Mouse (Mus musculus) MEL (cell line): ENCODE results near the gene Dis3l. TPM values are rescaled to one million over a fixed set of nuclear protein-coding genes. Genes with fewer than 3 reads are reported as not detected.
A peak's percentile ranks its signal among the peaks of the same experiment; 100 is the strongest.

Experiments used
- DNase-seq: peaks from one replicate; pipeline ENCODE4 v3.0.0; 2011; ENCODE audit warnings: low read depth, low spot score
- H3K27ac ChIP-seq: 2 replicates; pipeline ENCODE4 v1.5.1; 2012; ENCODE audit warnings: low read depth, mild to moderate bottlenecking, control low read depth, low read length, moderate library complexity; ENCODE audit not compliant: control insufficient read depth
- H3K27me3 ChIP-seq, 2 experiments: fragments of 150-350 bp in 1 of 2; sonication (generic) in 1 of 2; 2 replicates each; pipeline ENCODE4 v1.6.1; 2012; ENCODE audit warnings: low read length in 2 of 2, mild to moderate bottlenecking in 2 of 2, improper control_type of control experiment in 1 of 2, moderate library complexity in 1 of 2; ENCODE audit not compliant: insufficient read depth in 2 of 2, control insufficient read depth in 1 of 2
- H3K36me3 ChIP-seq, 2 experiments: 2 replicates each; pipeline ENCODE4 v1.6.1; 2012 to 2014; ENCODE audit warnings: low read length in 2 of 2, improper control_type of control experiment in 1 of 2, inconsistent platforms in 1 of 2, mild to moderate bottlenecking in 1 of 2; ENCODE audit not compliant: insufficient read depth in 2 of 2, control insufficient read depth in 1 of 2
- H3K4me1 ChIP-seq, 2 experiments: fragments of 150-350 bp in 1 of 2; sonication (generic) in 1 of 2; 2 replicates each; pipeline ENCODE4 v1.6.1; 2012; ENCODE audit warnings: low read length in 2 of 2, improper control_type of control experiment in 1 of 2, mild to moderate bottlenecking in 1 of 2; ENCODE audit not compliant: insufficient read depth in 2 of 2, control insufficient read depth in 1 of 2
- H3K4me3 ChIP-seq, 2 experiments: fragments of 150-350 bp in 1 of 2; sonication (generic) in 1 of 2; 2 replicates each; pipeline ENCODE4 v1.5.1; 2012; ENCODE audit warnings: low read depth in 2 of 2, low read length in 2 of 2, mild to moderate bottlenecking in 2 of 2, moderate library complexity in 2 of 2, control low read depth in 1 of 2, improper control_type of control experiment in 1 of 2; ENCODE audit not compliant: control insufficient read depth in 1 of 2, insufficient read depth in 1 of 2
- H3K79me2 ChIP-seq: 2 replicates; pipeline ENCODE4 v1.6.1; 2012; ENCODE audit warnings: mild to moderate bottlenecking, low read length, moderate library complexity; ENCODE audit not compliant: control insufficient read depth, poor library complexity, insufficient read depth
- H3K9ac ChIP-seq: 2 replicates; pipeline ENCODE4 v1.6.1; 2012; ENCODE audit warnings: low read depth, mild to moderate bottlenecking, control low read depth, low read length, moderate library complexity; ENCODE audit not compliant: control insufficient read depth, poor library complexity, severe bottlenecking
- H3K9me3 ChIP-seq: fragments of 150-350 bp; sonication (generic); replicated peaks from 2 replicates; pipeline ENCODE4 v1.6.1; 2012; ENCODE audit warnings: mild to moderate bottlenecking, low read length, improper control_type of control experiment, moderate library complexity; ENCODE audit not compliant: insufficient read depth
- BHLHE40 ChIP-seq: IDR thresholded peaks from 2 replicates; pipeline ENCODE4 v1.6.1; 2012; ENCODE audit warnings: low read depth, mild to moderate bottlenecking, inconsistent platforms, low read length, improper control_type of control experiment, borderline replicate concordance
- CTCF ChIP-seq, 3 experiments: IDR thresholded peaks in 2 of 3; conservative IDR thresholded peaks in 1 of 3; 2 replicates each; pipeline ENCODE4 v1.5.1; 2011 to 2012; ENCODE audit warnings: low read length in 3 of 3, low read depth in 2 of 3, mild to moderate bottlenecking in 2 of 3, improper control_type of control experiment in 1 of 3, inconsistent platforms in 1 of 3, mixed read lengths in 1 of 3, moderate library complexity in 1 of 3; ENCODE audit not compliant: control insufficient read depth in 1 of 3, insufficient read depth in 1 of 3, poor library complexity in 1 of 3, severe bottlenecking in 1 of 3
- EP300 ChIP-seq, 2 experiments: IDR thresholded peaks; 2 replicates each; pipeline ENCODE4 v1.6.1; 2011; ENCODE audit warnings: improper control_type of control experiment in 2 of 2, low read length in 2 of 2, low read depth in 1 of 2, mild to moderate bottlenecking in 1 of 2
- GATA1 ChIP-seq: IDR thresholded peaks from 2 replicates; pipeline ENCODE4 v1.6.1; 2011; ENCODE audit warnings: low read depth, low read length, improper control_type of control experiment
- JUND ChIP-seq: IDR thresholded peaks from 2 replicates; pipeline ENCODE4 v1.6.1; 2011; ENCODE audit warnings: low read depth, mild to moderate bottlenecking, improper control_type of control experiment, low read length
- MEF2A ChIP-seq: IDR thresholded peaks from 2 replicates; pipeline ENCODE4 v1.6.1; 2014; ENCODE audit warnings: low read depth, mild to moderate bottlenecking, inconsistent platforms, low read length, improper control_type of control experiment; ENCODE audit not compliant: poor library complexity, insufficient replicate concordance, severe bottlenecking; ENCODE audit errors: extremely low read depth
- MXI1 ChIP-seq: IDR thresholded peaks from 2 replicates; pipeline ENCODE4 v1.6.1; 2011; ENCODE audit warnings: mild to moderate bottlenecking, low read depth, low read length, improper control_type of control experiment
- MYB ChIP-seq: IDR thresholded peaks from 2 replicates; pipeline ENCODE4 v1.6.1; 2011; ENCODE audit warnings: mild to moderate bottlenecking, low read depth, low read length, improper control_type of control experiment
- NRF1 ChIP-seq: IDR thresholded peaks from 2 replicates; pipeline ENCODE4 v1.6.1; 2014; ENCODE audit warnings: low read depth, mild to moderate bottlenecking, inconsistent platforms, low read length, improper control_type of control experiment, moderate library complexity; ENCODE audit not compliant: poor library complexity, insufficient read depth, severe bottlenecking
- POLR2AphosphoS5 ChIP-seq: IDR thresholded peaks from 2 replicates; pipeline ENCODE4 v1.6.1; 2012; ENCODE audit warnings: low read depth, borderline replicate concordance, mild to moderate bottlenecking, inconsistent platforms, low read length, moderate library complexity, mixed read lengths
- RAD21 ChIP-seq: IDR thresholded peaks from 2 replicates; pipeline ENCODE4 v1.6.1; 2011; ENCODE audit warnings: mild to moderate bottlenecking, low read depth, low read length, improper control_type of control experiment
- SMC3 ChIP-seq: IDR thresholded peaks from 2 replicates; pipeline ENCODE4 v1.6.1; 2011; ENCODE audit warnings: low read depth, low read length, improper control_type of control experiment
- ZC3H11A ChIP-seq: IDR thresholded peaks from 2 replicates; pipeline ENCODE4 v1.6.1; 2012; ENCODE audit warnings: low read depth, mild to moderate bottlenecking, inconsistent platforms, low read length, improper control_type of control experiment
- ZKSCAN1 ChIP-seq: IDR thresholded peaks from 2 replicates; pipeline ENCODE4 v1.6.1; 2012; ENCODE audit warnings: low read depth, mild to moderate bottlenecking, inconsistent platforms, low read length, improper control_type of control experiment, moderate library complexity
- ZNF384 ChIP-seq: IDR thresholded peaks from 2 replicates; pipeline ENCODE4 v1.6.1; 2012; ENCODE audit warnings: low read depth, mild to moderate bottlenecking, inconsistent platforms, low read length, improper control_type of control experiment
- polyA plus RNA-seq, 2 experiments: library from polyadenylated mRNA; stranded (reverse) in 1 of 2; unstranded in 1 of 2; fragments of >175 nt in 1 of 2; fragments of >200 nt in 1 of 2; gene quantifications; 2 replicates each; pipeline versions ENCODE4 v1.2.1 to v1.2.4; 2012; ENCODE audit warnings: low replicate concordance in 2 of 2, low read depth in 1 of 2; ENCODE audit not compliant: insufficient read length in 2 of 2, insufficient read depth in 1 of 2, missing spikeins in 1 of 2
- total RNA-seq: library from RNA; depleted of rRNA; stranded (reverse); fragments of 300-350 nt; gene quantifications from 2 replicates; pipeline ENCODE4 v1.2.3, GENCODE M21; 2012

Dis3l gene
- total and polyA plus RNA-seq, 3 experiments, result 13.1 to 14.0 TPM; not detected in 1

GRCm38 (mm10) chr9:64349490-64349889, 8.4 kb upstream of the Dis3l start:
- peak; percentile 46 for DNase-seq
- Histone ChIP-seq H3K4me3 (no peak overlapping the region), H3K79me2 (no peaks in the 10 kb centered on the region), H3K4me1 (peaks cover 0 to 4% of the 10 kb centered on the region in 2 experiments; a peak in 1 of 4 replicates), H3K9me3 (no peaks in the 10 kb centered on the region), H3K9ac (no peak overlapping the region), H3K36me3 (no peaks in the 10 kb centered on the region), H3K27ac (no peak overlapping the region), H3K27me3 (no peaks in the 10 kb centered on the region)
- 0 out of 2 replicates have a peak, but pooled peaks have one; percentile 4 for TF ChIP-seq GATA1
- TF ChIP-seq NRF1, result no peak

- H3K79me2 ChIP-seq, result no peaks in the 10 kb centered on the region
- H3K4me1 ChIP-seq, result peaks cover 0 to 4% of the 10 kb centered on the region in 2 experiments; a peak in 2 of 4 replicates
- no peak overlapping the region for H3K4me3 ChIP-seq
- TF ChIP-seq ZKSCAN1 (peak; percentile 53; the same call in 1 of the 2 replicates), BHLHE40 (no peak), RAD21 (peak; percentile 68), MYB (no peak), ZC3H11A (peak; percentile 39), MXI1 (no peak), GATA1 (no peak), ZNF384 (peak; percentile 99), CTCF (IDR thresholded peaks at IDR 0.05 in 2 of 3, conservative IDR thresholded peaks at IDR 0.05 in 1 of 3; ENCODE audit: control insufficient read depth in 1 of 3, insufficient read depth in 1 of 3, low read depth in 2 of 3, low read length in 3 of 3, poor library complexity in 1 of 3, severe bottlenecking in 1 of 3) (peak in 2 of 3 experiments; percentile 68 to 73; a peak in 4 of 6 replicates), SMC3 (peak; percentile 65)
- TF ChIP-seq, all 39 proteins: peak for 6
- H3K9ac ChIP-seq, result no peak overlapping the region
- H3K36me3 ChIP-seq, result peaks cover 0 to 2% of the 10 kb centered on the region in 2 experiments; a peak in 1 of 4 replicates
- H3K27ac ChIP-seq, result no peak overlapping the region
- no peaks in the 10 kb centered on the region for H3K9me3 ChIP-seq
- peak; percentile 33 for DNase-seq
- no peaks in the 10 kb centered on the region for H3K27me3 ChIP-seq
Measured at GRCm38 (mm10) chr9:64347377-64347776, 6.3 kb upstream of the Dis3l start.

GRCm38 (mm10) chr9:64345931-64346330, 4.8 kb upstream of the Dis3l start:
- H3K79me2 ChIP-seq, result peaks cover 3% of the 10 kb centered on the region
- DNase-seq, result peak; percentile 62
- H3K9me3 ChIP-seq, result no peaks in the 10 kb centered on the region
- peak in 1 of 2 experiments; percentile 42; a peak in 2 of 4 replicates for TF ChIP-seq EP300 (IDR thresholded peaks at IDR 0.05; ENCODE audit: low read depth in 1 of 2, low read length in 2 of 2)
- no peak for TF ChIP-seq MEF2A
- TF ChIP-seq POLR2AphosphoS5, result no peak
- peak; percentile 33; the same call in 1 of the 2 replicates for TF ChIP-seq MYB
- TF ChIP-seq JUND, result no peak
- no peak overlapping the region for H3K9ac ChIP-seq
- peaks cover 0 to 5% of the 10 kb centered on the region in 2 experiments; a peak in 2 of 4 replicates for H3K36me3 ChIP-seq
- no peaks in the 10 kb centered on the region for H3K27me3 ChIP-seq
- peak overlapping the region; percentile 4; the same call in 1 of the 2 replicates for H3K27ac ChIP-seq
- H3K4me1 ChIP-seq, result peaks cover 0 to 4% of the 10 kb centered on the region in 2 experiments; a peak in 2 of 4 replicates
- no peak overlapping the region for H3K4me3 ChIP-seq
